Mouse (Mus musculus) heart, embryonic 16.5 days (tissue): ENCODE measurements around the gene Mycbp2. TPM values are rescaled to one million over a fixed set of nuclear protein-coding genes. Genes with fewer than 3 reads are reported as not detected.

ENCODE experiments used
- ATAC-seq: fragments of 200-750 bp; cut with Nextera tagmentation; replicated peaks from 2 replicates; pipeline ENCODE4 v1.8.0; 2017; ENCODE audit warnings: moderate number of reproducible peaks; ENCODE audit not compliant: insufficient read depth, low FRiP score; ENCODE audit errors: extremely low read depth
- H3K27ac ChIP-seq: fragments of 300-500 bp; sonication (generic); 2 replicates; pipeline ENCODE4 v1.5.1; 2014; ENCODE audit warnings: mild to moderate bottlenecking, low read length, control low read depth, moderate library complexity
- H3K27me3 ChIP-seq: fragments of 300-500 bp; sonication (generic); 2 replicates; pipeline ENCODE4 v1.6.1; 2014; ENCODE audit warnings: low read length, mixed read lengths; ENCODE audit not compliant: control insufficient read depth, insufficient read depth
- H3K36me3 ChIP-seq: fragments of 300-500 bp; sonication (generic); 2 replicates; pipeline ENCODE4 v1.6.1; 2014; ENCODE audit not compliant: control insufficient read depth, insufficient read depth
- H3K4me1 ChIP-seq: fragments of 300-500 bp; sonication (generic); 2 replicates; pipeline ENCODE4 v1.6.1; 2014; ENCODE audit warnings: low read length, mixed read lengths; ENCODE audit not compliant: control insufficient read depth, insufficient read depth
- H3K4me2 ChIP-seq: fragments of 300-500 bp; sonication (generic); 2 replicates; pipeline ENCODE4 v1.6.1; 2014; ENCODE audit warnings: low read depth, mild to moderate bottlenecking, control low read depth, low read length
- H3K4me3 ChIP-seq: fragments of 300-500 bp; sonication (generic); 2 replicates; pipeline ENCODE4 v1.5.1; 2014; ENCODE audit warnings: mild to moderate bottlenecking, control low read depth, low read length
- H3K9ac ChIP-seq: fragments of 300-500 bp; sonication (generic); 2 replicates; pipeline ENCODE4 v1.6.1; 2014; ENCODE audit warnings: low read length, control low read depth
- H3K9me3 ChIP-seq: fragments of 300-500 bp; sonication (generic); replicated peaks from 2 replicates; pipeline ENCODE4 v1.6.1; 2016; ENCODE audit warnings: low read length; ENCODE audit not compliant: control insufficient read depth
- WGBS: fragments of 180-500 bp; shearing (Covaris S2); extraction: QIAGEN DNeasy Blood & Tissue Kit; methylation state at CpG from one replicate; pipeline ENCODE4 v1.1.7; 2014; 5-methylcytosine and 5-hydroxymethylcytosine counted together
- polyA plus RNA-seq: library from polyadenylated mRNA; unstranded; fragments of >200 nt; fragmentation: Nextera tagmentation; extraction: Ambion mirVana; gene quantifications from 2 replicates; pipeline ENCODE4 v1.2.1, GENCODE M21; 2015

The Mycbp2 gene
- polyA plus RNA-seq, 1 experiment from 2014 or later = 12.7 TPM

DNA sequence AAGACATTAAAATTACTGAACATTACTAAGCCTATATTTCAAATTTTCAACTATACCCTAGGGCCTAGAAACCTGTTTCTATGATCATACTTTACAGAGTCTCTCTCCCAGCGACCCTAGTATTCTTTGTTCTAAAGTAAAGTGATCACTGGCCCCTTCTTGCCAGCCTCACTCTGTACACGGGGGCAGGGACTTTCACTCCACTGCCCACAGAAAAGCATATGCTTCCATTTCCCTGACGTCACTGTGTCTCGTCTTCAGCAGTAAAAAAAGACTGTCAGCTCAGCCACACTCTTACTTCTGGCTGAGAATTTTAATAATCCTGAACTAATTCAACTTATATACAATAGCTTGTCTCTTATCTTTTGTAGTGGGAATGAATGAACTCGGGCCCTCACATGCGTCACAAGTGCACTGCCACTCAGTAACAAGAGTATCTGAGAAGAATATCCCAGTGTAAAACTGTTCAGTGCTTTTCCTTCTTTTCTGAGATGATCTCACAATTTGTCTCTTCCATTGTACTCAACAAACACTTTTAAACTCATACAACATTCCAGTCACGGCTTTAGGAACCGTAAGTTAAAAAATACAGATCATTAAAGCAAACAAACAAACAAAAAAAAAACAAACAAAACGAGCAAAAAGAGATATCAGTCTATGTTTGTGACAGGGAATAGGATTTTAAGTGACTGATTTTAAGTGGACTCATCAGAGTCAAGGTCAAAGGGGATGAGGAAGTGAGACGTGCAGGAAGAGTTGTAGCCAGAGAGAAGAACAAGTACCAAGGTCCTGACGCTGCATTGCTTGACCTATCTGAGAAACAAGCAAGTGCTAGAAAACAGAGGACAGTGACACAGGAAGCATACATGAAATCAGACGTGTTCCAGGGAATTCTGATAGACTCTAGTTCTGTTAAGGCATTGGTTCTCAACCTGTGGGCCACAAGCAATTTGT, 112.7 kb downstream of the Mycbp2 start:
- 57% methylated on average over 12 of the region's 12 CpGs for WGBS
- ATAC-seq = no peak

DNA sequence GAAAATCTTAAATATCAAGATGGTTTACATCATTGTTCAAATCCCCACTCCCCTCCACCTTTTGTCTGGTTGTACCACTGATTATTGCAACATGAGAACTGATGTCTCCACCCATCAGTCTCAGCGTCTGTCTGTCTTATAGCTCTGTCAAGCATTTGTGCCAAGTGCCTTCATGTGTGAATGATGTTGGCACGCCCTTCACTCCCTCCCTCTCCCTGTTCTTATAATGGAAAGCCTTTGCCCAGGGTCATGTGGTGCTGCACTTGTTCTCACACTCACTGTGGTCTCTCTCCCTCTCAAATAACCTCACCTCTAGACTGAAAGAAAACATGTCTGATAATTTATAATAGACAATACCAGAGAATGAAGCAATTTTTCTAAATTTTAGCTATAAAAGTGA, 124.3 kb downstream of the Mycbp2 start:
- no peak overlapping the region for H3K4me2 ChIP-seq
- 71% methylated on average over 2 of the region's 2 CpGs for WGBS
- H3K27ac ChIP-seq = no peak overlapping the region
- H3K9ac ChIP-seq = no peak overlapping the region
- H3K4me3 ChIP-seq = no peak overlapping the region
- H3K9me3 ChIP-seq = no peaks in the 10 kb centered on the region
- H3K36me3 ChIP-seq = peaks cover 14% of the 10 kb centered on the region
- H3K27me3 ChIP-seq = no peaks in the 10 kb centered on the region
- ATAC-seq = no peak
- no peaks in the 10 kb centered on the region for H3K4me1 ChIP-seq

More for the DNA sequence above, 112.7 kb downstream of the Mycbp2 start:
- Histone ChIP-seq H3K9ac (no peak overlapping the region), H3K4me2 (no peak overlapping the region), H3K36me3 (no peaks in the 10 kb centered on the region), H3K27me3 (no peaks in the 10 kb centered on the region), H3K27ac (no peak overlapping the region), H3K9me3 (no peaks in the 10 kb centered on the region), H3K4me3 (no peak overlapping the region), H3K4me1 (no peaks in the 10 kb centered on the region)

DNA sequence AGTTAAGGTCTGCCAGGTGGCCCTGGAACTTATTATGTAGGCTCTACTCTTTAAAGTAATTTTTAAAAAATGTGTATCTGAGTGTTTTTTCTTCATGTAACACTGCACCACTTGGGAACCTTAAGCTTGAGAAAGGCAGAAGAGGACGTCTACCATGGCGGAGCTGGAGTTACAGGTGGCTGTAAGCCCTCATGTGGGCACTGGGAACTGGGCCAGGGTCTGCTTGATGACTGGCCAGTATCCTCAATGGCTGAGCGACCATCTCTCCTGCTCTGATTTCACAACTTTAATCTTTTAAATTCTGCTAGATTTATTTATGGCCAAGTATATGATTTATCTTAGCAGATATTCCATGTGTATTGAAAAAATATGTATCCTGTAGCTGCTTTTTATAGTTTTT, 124.9 kb downstream of the Mycbp2 start:
- H3K4me3 ChIP-seq = no peak overlapping the region
- no peak for ATAC-seq
- 95% methylated on average over 3 of the region's 3 CpGs for WGBS
- H3K4me1 ChIP-seq = no peaks in the 10 kb centered on the region
- peaks cover 14% of the 10 kb centered on the region for H3K36me3 ChIP-seq
- H3K27ac ChIP-seq = no peak overlapping the region
- no peak overlapping the region for H3K9ac ChIP-seq
- no peak overlapping the region for H3K4me2 ChIP-seq
- no peaks in the 10 kb centered on the region for H3K9me3 ChIP-seq
- H3K27me3 ChIP-seq = no peaks in the 10 kb centered on the region

DNA sequence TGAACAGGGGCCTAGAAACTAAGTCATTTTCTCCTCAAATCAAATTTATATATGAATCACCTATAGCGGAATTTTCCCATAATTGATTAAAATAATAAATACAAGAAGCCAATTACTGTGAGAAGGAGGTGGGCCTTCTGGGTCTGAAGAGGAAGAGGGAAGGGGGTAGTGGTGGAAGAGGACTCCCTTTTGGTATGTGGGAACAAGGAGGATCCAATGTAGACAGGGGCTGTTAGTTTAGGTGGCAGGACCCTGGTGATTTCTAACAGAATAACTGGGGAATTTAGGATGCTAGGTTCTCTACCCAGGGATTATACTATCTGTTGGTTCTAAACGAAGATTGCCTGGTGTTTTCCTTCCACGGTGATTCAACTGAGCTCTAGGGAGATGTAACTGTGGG, 130.3 kb downstream of the Mycbp2 start:
- no peaks in the 10 kb centered on the region for H3K27me3 ChIP-seq
- 83% methylated on average over 3 of the region's 3 CpGs for WGBS

DNA sequence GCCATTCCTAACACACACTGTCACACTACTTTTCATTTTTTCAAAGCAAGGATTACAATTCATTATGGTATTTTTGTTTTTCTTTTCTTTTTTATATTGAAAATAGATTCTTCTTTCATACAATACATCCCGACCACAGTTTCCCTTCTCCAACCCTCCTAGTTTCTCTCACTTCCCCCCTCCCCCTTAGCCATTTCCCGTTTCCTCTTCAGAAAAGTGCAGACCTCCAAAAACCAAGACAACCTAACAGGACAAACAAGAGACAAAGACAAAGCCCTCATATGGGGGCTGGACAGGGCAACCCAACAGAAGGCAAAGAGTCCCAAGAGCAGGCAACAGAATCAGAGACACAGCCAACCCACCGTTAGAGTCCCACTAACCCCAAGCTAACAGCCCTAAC, 160.0 kb downstream of the Mycbp2 start:
- no peaks in the 10 kb centered on the region for H3K9me3 ChIP-seq
- H3K4me2 ChIP-seq = no peak overlapping the region
- no peak overlapping the region for H3K4me3 ChIP-seq
- H3K36me3 ChIP-seq = peaks cover 22% of the 10 kb centered on the region
- H3K9ac ChIP-seq = no peak overlapping the region
- ATAC-seq = no peak
- H3K27ac ChIP-seq = no peak overlapping the region
- no peaks in the 10 kb centered on the region for H3K27me3 ChIP-seq
- H3K4me1 ChIP-seq = no peaks in the 10 kb centered on the region
- 73% methylated on average over 3 of the region's 3 CpGs for WGBS

More for the DNA sequence above, 130.3 kb downstream of the Mycbp2 start:
- Histone ChIP-seq H3K4me3 (no peak overlapping the region), H3K4me1 (no peaks in the 10 kb centered on the region), H3K36me3 (peaks cover 16% of the 10 kb centered on the region), H3K9me3 (no peaks in the 10 kb centered on the region), H3K9ac (no peak overlapping the region), H3K27ac (no peak overlapping the region), H3K4me2 (no peak overlapping the region)
- ATAC-seq = no peak

DNA sequence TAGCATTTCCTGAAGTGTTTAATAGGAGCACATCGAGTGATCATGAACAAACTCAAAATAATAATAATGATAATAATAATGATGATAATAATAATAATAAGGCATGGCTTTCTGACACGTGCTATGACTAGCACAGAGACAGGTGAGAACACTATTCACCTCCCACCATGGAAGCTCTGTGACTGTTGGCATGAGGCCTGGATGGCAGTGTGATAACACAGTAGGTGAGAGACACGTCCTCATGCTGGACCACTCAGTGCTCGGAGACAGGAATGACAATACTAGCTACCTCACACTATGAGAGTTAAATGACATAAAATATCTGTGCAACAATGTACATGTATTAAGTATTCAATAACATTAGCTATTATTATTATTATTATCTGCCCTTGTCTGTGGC, 160.5 kb downstream of the Mycbp2 start:
- Histone ChIP-seq H3K9me3 (no peaks in the 10 kb centered on the region), H3K27ac (no peak overlapping the region), H3K4me2 (no peak overlapping the region), H3K4me3 (no peak overlapping the region), H3K36me3 (peaks cover 19% of the 10 kb centered on the region), H3K27me3 (no peaks in the 10 kb centered on the region), H3K4me1 (no peaks in the 10 kb centered on the region), H3K9ac (no peak overlapping the region)
- WGBS = 86% methylated on average over 4 of the region's 4 CpGs
- ATAC-seq = no peak

DNA sequence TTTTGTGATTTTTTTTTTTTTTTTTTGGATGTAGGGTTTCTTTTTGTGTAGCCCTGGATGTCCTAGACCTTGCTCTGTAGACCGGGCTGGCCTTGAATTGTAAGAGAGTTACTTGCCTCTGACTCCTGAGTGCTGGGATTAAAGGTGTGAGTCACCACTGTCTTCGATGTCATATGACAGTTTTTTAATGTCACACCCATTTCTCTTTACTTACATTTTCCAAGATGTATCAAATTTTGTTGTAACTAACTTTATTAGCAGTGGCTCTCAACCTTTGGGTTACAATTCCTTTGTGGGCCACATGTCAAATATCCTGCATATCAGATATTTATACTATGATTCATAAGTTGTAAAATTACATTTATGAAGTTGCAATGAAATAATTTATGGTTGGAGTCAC, 166.5 kb downstream of the Mycbp2 start:
- H3K4me2 ChIP-seq = no peak overlapping the region
- H3K36me3 ChIP-seq = peaks cover 9% of the 10 kb centered on the region
- no peaks in the 10 kb centered on the region for H3K4me1 ChIP-seq

DNA sequence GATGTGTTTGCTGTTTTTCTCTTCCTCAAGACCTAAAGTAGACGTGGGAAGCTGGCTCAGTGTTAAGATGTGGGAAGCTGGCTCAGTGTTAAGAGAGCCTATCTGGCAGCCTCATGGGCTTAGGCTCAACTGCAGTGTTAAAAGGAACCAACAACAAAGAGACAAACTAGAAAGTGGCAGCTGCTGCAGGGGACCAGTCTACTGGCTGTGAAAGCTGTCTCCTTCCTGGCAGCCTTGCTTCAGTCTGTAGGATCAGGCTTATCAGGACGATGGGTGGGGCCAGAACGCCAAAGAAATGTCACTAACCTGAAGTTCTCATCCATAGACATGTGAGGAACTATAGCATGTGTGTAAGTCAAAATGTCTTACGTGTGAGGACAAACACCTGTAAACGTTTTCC, 183.7 kb downstream of the Mycbp2 start:
- no peak for ATAC-seq

More for the DNA sequence above, 166.5 kb downstream of the Mycbp2 start:
- 91% methylated on average over 2 of the region's 2 CpGs for WGBS
- no peak for ATAC-seq
- Histone ChIP-seq H3K9me3 (no peaks in the 10 kb centered on the region), H3K27me3 (no peaks in the 10 kb centered on the region), H3K27ac (no peak overlapping the region), H3K4me3 (no peak overlapping the region), H3K9ac (no peak overlapping the region)

DNA sequence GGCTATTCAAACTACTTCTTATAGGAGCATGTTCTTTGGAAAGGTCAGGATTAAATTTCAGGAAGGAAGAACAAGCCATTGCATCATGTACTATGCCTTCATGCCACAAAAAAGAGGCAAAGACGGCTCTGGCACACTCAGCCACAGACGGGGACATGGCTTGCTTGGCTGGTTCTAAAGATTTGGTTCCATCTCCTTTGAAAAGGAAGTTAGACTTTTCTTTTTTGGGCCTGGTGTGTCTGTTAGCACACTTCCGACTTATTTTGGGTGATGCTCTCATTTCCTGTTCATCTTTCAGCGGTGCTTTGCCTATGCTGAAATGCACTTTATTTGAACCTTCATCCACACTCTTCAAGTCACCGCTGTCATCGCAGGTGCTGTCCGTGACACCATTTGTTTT, 190.9 kb downstream of the Mycbp2 start:
- no peaks in the 10 kb centered on the region for H3K9me3 ChIP-seq
- H3K9ac ChIP-seq = no peak overlapping the region
- H3K27me3 ChIP-seq = no peaks in the 10 kb centered on the region
- no peak for ATAC-seq
- H3K4me2 ChIP-seq = no peak overlapping the region
- H3K27ac ChIP-seq = no peak overlapping the region
- H3K4me1 ChIP-seq = no peaks in the 10 kb centered on the region
- no peak overlapping the region for H3K4me3 ChIP-seq
- 82% methylated on average over 7 of the region's 7 CpGs for WGBS
- H3K36me3 ChIP-seq = peaks cover 33% of the 10 kb centered on the region

More for the DNA sequence above, 183.7 kb downstream of the Mycbp2 start:
- H3K9ac ChIP-seq = no peak overlapping the region
- WGBS = 52% methylated on average over 5 of the region's 5 CpGs
- H3K4me1 ChIP-seq = no peaks in the 10 kb centered on the region
- H3K27ac ChIP-seq = no peak overlapping the region
- no peak overlapping the region for H3K4me2 ChIP-seq
- peaks cover 2% of the 10 kb centered on the region for H3K36me3 ChIP-seq
- no peak overlapping the region for H3K4me3 ChIP-seq
- no peaks in the 10 kb centered on the region for H3K27me3 ChIP-seq
- no peaks in the 10 kb centered on the region for H3K9me3 ChIP-seq
